Mouse (Mus musculus): ENCODE measurements at regions not wholly inside any gene's neighbourhood (a gene's known extent, or its start where the extent isn't known, plus 50 kb on each side); places are given as distances from the start of the nearest gene placed in this dataset.
A peak's percentile ranks its signal among the peaks of the same experiment; 100 is the strongest.

GRCm38 (mm10) chr19:36214188-36214968 is 94.5 kb upstream of the Ankrd1 start:
- 22% methylated on average over 7 of the region's 7 CpGs for WGBS
- Histone ChIP-seq H3K9me3 (no peaks in the 10 kb centered on the region), H3K4me3 (replicated peaks) (no peak overlapping the region), H3K36me3 (no peaks in the 10 kb centered on the region), H3K4me2 (peak overlapping the region; percentile 31; the same call in 1 of the 2 replicates), H3K4me1 (replicated peaks) (peaks cover 22% of the 10 kb centered on the region), H3K27me3 (no peaks in the 10 kb centered on the region), H3K27ac (0 out of 2 replicates have a peak overlapping the region, but pooled peaks have one; percentile 62), H3K9ac (replicated peaks) (no peak overlapping the region)
- ATAC-seq (ENCODE audit: insufficient number of reproducible peaks, insufficient read depth, low FRiP score, low TSS enrichment, low read depth): peak; percentile 94

- no peaks in the 10 kb centered on the region for H3K36me3 ChIP-seq
- no peak for ATAC-seq (ENCODE audit: insufficient number of reproducible peaks, insufficient read depth, low FRiP score, low TSS enrichment, low read depth)
- 89% methylated on average over 5 of the region's 5 CpGs for WGBS
- H3K9ac ChIP-seq (replicated peaks): no peak overlapping the region
- no peak overlapping the region for H3K27ac ChIP-seq
- H3K27me3 ChIP-seq: no peaks in the 10 kb centered on the region
- no peak overlapping the region for H3K4me2 ChIP-seq
- no peak overlapping the region for H3K4me3 ChIP-seq (replicated peaks)
- H3K9me3 ChIP-seq: no peaks in the 10 kb centered on the region
- H3K4me1 ChIP-seq (replicated peaks): peaks cover 22% of the 10 kb centered on the region
Measured at GRCm38 (mm10) chr19:36217177-36217576, 97.3 kb upstream of the Ankrd1 start.

- Histone ChIP-seq H3K4me3 (replicated peaks) (no peak overlapping the region), H3K36me3 (no peaks in the 10 kb centered on the region), H3K9me3 (no peaks in the 10 kb centered on the region), H3K4me2 (no peak overlapping the region), H3K9ac (replicated peaks) (no peak overlapping the region), H3K4me1 (replicated peaks) (peaks cover 22% of the 10 kb centered on the region), H3K27me3 (no peaks in the 10 kb centered on the region), H3K27ac (no peak overlapping the region)
- 69% methylated on average over 5 of the region's 5 CpGs for WGBS
- ATAC-seq (ENCODE audit: insufficient number of reproducible peaks, insufficient read depth, low FRiP score, low TSS enrichment, low read depth): no peak
Measured at GRCm38 (mm10) chr19:36217605-36218004, 97.7 kb upstream of the Ankrd1 start.

GRCm38 (mm10) chr19:36218921-36219320 is 99.0 kb upstream of the Ankrd1 start:
- no peak overlapping the region for H3K4me3 ChIP-seq (replicated peaks)
- H3K4me2 ChIP-seq: no peak overlapping the region
- WGBS: 87% methylated on average over 5 of the region's 5 CpGs
- no peaks in the 10 kb centered on the region for H3K9me3 ChIP-seq
- no peaks in the 10 kb centered on the region for H3K27me3 ChIP-seq
- H3K36me3 ChIP-seq: no peaks in the 10 kb centered on the region
- peaks cover 13% of the 10 kb centered on the region for H3K4me1 ChIP-seq (replicated peaks)
- H3K27ac ChIP-seq: no peak overlapping the region
- H3K9ac ChIP-seq (replicated peaks): no peak overlapping the region
- no peak for ATAC-seq (ENCODE audit: insufficient number of reproducible peaks, insufficient read depth, low FRiP score, low TSS enrichment, low read depth)

GRCm38 (mm10) chr19:36221104-36221503 is 101.2 kb upstream of the Ankrd1 start:
- H3K4me3 ChIP-seq (replicated peaks): no peak overlapping the region
- no peaks in the 10 kb centered on the region for H3K9me3 ChIP-seq
- WGBS: 74% methylated on average over 2 of the region's 2 CpGs

GRCm38 (mm10) chr19:36221596-36221995 is 101.7 kb upstream of the Ankrd1 start:
- Histone ChIP-seq H3K36me3 (no peaks in the 10 kb centered on the region), H3K9me3 (no peaks in the 10 kb centered on the region), H3K4me2 (no peak overlapping the region), H3K27me3 (no peaks in the 10 kb centered on the region), H3K4me1 (replicated peaks) (no peaks in the 10 kb centered on the region), H3K4me3 (replicated peaks) (no peak overlapping the region), H3K27ac (no peak overlapping the region), H3K9ac (replicated peaks) (no peak overlapping the region)
- ATAC-seq (ENCODE audit: insufficient number of reproducible peaks, insufficient read depth, low FRiP score, low TSS enrichment, low read depth): no peak

More at GRCm38 (mm10) chr19:36221104-36221503, 101.2 kb upstream of the Ankrd1 start:
- no peaks in the 10 kb centered on the region for H3K36me3 ChIP-seq
- no peaks in the 10 kb centered on the region for H3K27me3 ChIP-seq
- H3K27ac ChIP-seq: no peak overlapping the region
- H3K9ac ChIP-seq (replicated peaks): no peak overlapping the region
- ATAC-seq (ENCODE audit: insufficient number of reproducible peaks, insufficient read depth, low FRiP score, low TSS enrichment, low read depth): no peak
- H3K4me2 ChIP-seq: no peak overlapping the region
- H3K4me1 ChIP-seq (replicated peaks): no peaks in the 10 kb centered on the region

GRCm38 (mm10) chr19:36222198-36222597 is 102.3 kb upstream of the Ankrd1 start:
- no peak overlapping the region for H3K4me3 ChIP-seq (replicated peaks)
- no peaks in the 10 kb centered on the region for H3K4me1 ChIP-seq (replicated peaks)
- no peaks in the 10 kb centered on the region for H3K36me3 ChIP-seq
- no peaks in the 10 kb centered on the region for H3K9me3 ChIP-seq
- ATAC-seq (ENCODE audit: insufficient number of reproducible peaks, insufficient read depth, low FRiP score, low TSS enrichment, low read depth): no peak
- WGBS: 91% methylated on average over 3 of the region's 3 CpGs
- no peak overlapping the region for H3K9ac ChIP-seq (replicated peaks)
- no peak overlapping the region for H3K4me2 ChIP-seq
- no peaks in the 10 kb centered on the region for H3K27me3 ChIP-seq
- no peak overlapping the region for H3K27ac ChIP-seq

GRCm38 (mm10) chr19:36224518-36224917 is 104.6 kb upstream of the Ankrd1 start:
- Histone ChIP-seq H3K27ac (no peak overlapping the region), H3K4me3 (replicated peaks) (no peak overlapping the region), H3K9me3 (no peaks in the 10 kb centered on the region), H3K27me3 (no peaks in the 10 kb centered on the region), H3K4me2 (no peak overlapping the region), H3K36me3 (no peaks in the 10 kb centered on the region), H3K4me1 (replicated peaks) (no peaks in the 10 kb centered on the region), H3K9ac (replicated peaks) (no peak overlapping the region)
- WGBS: 62% methylated on average over 8 of the region's 8 CpGs
- ATAC-seq (ENCODE audit: insufficient number of reproducible peaks, insufficient read depth, low FRiP score, low TSS enrichment, low read depth): no peak

- H3K9ac ChIP-seq (replicated peaks): no peak overlapping the region
- no peak overlapping the region for H3K27ac ChIP-seq
- no peaks in the 10 kb centered on the region for H3K27me3 ChIP-seq
- H3K4me2 ChIP-seq: no peak overlapping the region
- H3K4me1 ChIP-seq (replicated peaks): no peaks in the 10 kb centered on the region
- 79% methylated on average over 2 of the region's 2 CpGs for WGBS
- no peak overlapping the region for H3K4me3 ChIP-seq (replicated peaks)
- no peaks in the 10 kb centered on the region for H3K36me3 ChIP-seq
- no peak for ATAC-seq (ENCODE audit: insufficient number of reproducible peaks, insufficient read depth, low FRiP score, low TSS enrichment, low read depth)
- H3K9me3 ChIP-seq: no peaks in the 10 kb centered on the region
Measured at GRCm38 (mm10) chr19:36225612-36226011, 105.7 kb upstream of the Ankrd1 start.

- no peak for ATAC-seq (ENCODE audit: insufficient number of reproducible peaks, insufficient read depth, low FRiP score, low TSS enrichment, low read depth)
- H3K27ac ChIP-seq: no peak overlapping the region
- H3K36me3 ChIP-seq: no peaks in the 10 kb centered on the region
- no peaks in the 10 kb centered on the region for H3K27me3 ChIP-seq
- H3K4me1 ChIP-seq (replicated peaks): no peaks in the 10 kb centered on the region
- WGBS: 26% methylated on average over 17 of the region's 17 CpGs
- H3K4me2 ChIP-seq: no peak overlapping the region
- H3K9me3 ChIP-seq: no peaks in the 10 kb centered on the region
- H3K4me3 ChIP-seq (replicated peaks): no peak overlapping the region
- no peak overlapping the region for H3K9ac ChIP-seq (replicated peaks)
Measured at GRCm38 (mm10) chr19:36227418-36228160, 107.7 kb upstream of the Ankrd1 start.

- ATAC-seq (ENCODE audit: insufficient number of reproducible peaks, insufficient read depth, low FRiP score, low TSS enrichment, low read depth): no peak
- WGBS: 87% methylated on average over 3 of the region's 3 CpGs
Measured at GRCm38 (mm10) chr19:36229315-36229714, 109.4 kb upstream of the Ankrd1 start.

More at GRCm38 (mm10) chr19:36229315-36229714, 109.4 kb upstream of the Ankrd1 start:
- Histone ChIP-seq H3K4me2 (no peak overlapping the region), H3K9me3 (no peaks in the 10 kb centered on the region), H3K4me3 (replicated peaks) (no peak overlapping the region), H3K27ac (no peak overlapping the region), H3K9ac (replicated peaks) (no peak overlapping the region), H3K36me3 (no peaks in the 10 kb centered on the region), H3K4me1 (replicated peaks) (no peaks in the 10 kb centered on the region), H3K27me3 (no peaks in the 10 kb centered on the region)
